In the genomic region with DNA sequence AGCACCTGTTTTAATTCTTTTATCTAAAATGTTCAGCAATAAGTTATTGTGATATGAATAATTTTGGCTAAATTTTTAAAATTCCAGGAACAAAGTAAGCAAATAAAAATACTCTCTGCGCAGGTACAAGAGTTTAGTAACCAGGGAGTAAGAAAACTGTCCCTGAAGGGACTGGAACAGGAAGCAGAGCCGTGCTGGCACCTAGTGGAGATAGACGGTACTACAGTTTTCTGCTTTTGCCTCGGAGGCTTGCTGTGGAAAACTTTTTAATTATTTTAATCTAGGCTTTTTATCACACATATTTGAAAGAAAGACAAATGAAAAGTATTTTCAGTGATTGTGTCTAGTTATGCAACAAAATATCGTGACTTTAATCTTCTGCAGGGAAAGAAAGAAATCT, we compare ENCODE assay signal across 7 mouse cellular contexts.
DNase-seq lines count a peak whose midpoint lies in the region; ATAC-seq and TF ChIP-seq lines count a peak whose summit lies in the region.

No protein-coding gene starts in this region.

- peak; percentile 50 for DNase-seq in neural tube, embryonic 10.5 days (ENCODE audit: extremely low spot score, low spot score)
- peak; percentile 63 for DNase-seq in adipocyte (ENCODE audit: low spot score)
- DNase-seq in cerebellum, postnatal 25 days, result peak; percentile 42 to 72
- DNase-seq in hindbrain, postnatal 0 days (ENCODE audit: low spot score), result peak; percentile 82
- peak; percentile 60 for DNase-seq in left cerebral cortex, postnatal 4 days
- DNase-seq in right cerebral cortex, postnatal 14 days, result peak; percentile 75

- no peaks in the 10 kb centered on the region for H3K36me3 ChIP-seq in neural tube, embryonic 15.5 days
- H3K36me3 ChIP-seq in hindbrain, postnatal 0 days (ENCODE audit: insufficient read depth, low read length), result no peaks in the 10 kb centered on the region

- peaks cover 16% of the 10 kb centered on the region for H3K27me3 ChIP-seq in neural tube, embryonic 15.5 days (replicated peaks)
- peaks cover 4% of the 10 kb centered on the region; the same call in 1 of the 2 replicates for H3K27me3 ChIP-seq in hindbrain, postnatal 0 days (ENCODE audit: insufficient read depth, low read length)

- ATAC-seq in neural tube, embryonic 15.5 days (ENCODE audit: low FRiP score), result no peak
- ATAC-seq in hindbrain, postnatal 0 days, result no peak

- intact Hi-C loops in left cerebral cortex, postnatal 4 days (cut with DNase I), result loop anchor here (5.0 to 10.0 kb wide), 2 partner anchors 179 to 294 kb away; partner anchors contain the start of gene Pax9

- H3K9me3 ChIP-seq in neural tube, embryonic 15.5 days (replicated peaks), result no peaks in the 10 kb centered on the region
- no peaks in the 10 kb centered on the region for H3K9me3 ChIP-seq in hindbrain, postnatal 0 days (ENCODE audit: low read length)

- no peak overlapping the region for H3K9ac ChIP-seq in neural tube, embryonic 15.5 days (replicated peaks)
- no peak overlapping the region for H3K9ac ChIP-seq in hindbrain, postnatal 0 days (replicated peaks; ENCODE audit: low read length)

- no peak overlapping the region for H3K4me3 ChIP-seq in neural tube, embryonic 15.5 days (replicated peaks)
- H3K4me3 ChIP-seq in hindbrain, postnatal 0 days (ENCODE audit: low read length), result no peak overlapping the region

- no peak overlapping the region for H3K4me2 ChIP-seq in neural tube, embryonic 15.5 days
- H3K4me2 ChIP-seq in hindbrain, postnatal 0 days (ENCODE audit: low read depth, low read length), result no peak overlapping the region

- H3K27ac ChIP-seq in neural tube, embryonic 15.5 days (replicated peaks), result no peak overlapping the region
- H3K27ac ChIP-seq in hindbrain, postnatal 0 days, result no peak overlapping the region

- TF ChIP-seq CTCF in hindbrain, postnatal 0 days (IDR thresholded peaks at IDR 0.05; ENCODE audit: low read depth), result peak; percentile 93

- no peaks in the 10 kb centered on the region for H3K4me1 ChIP-seq in neural tube, embryonic 15.5 days
- no peaks in the 10 kb centered on the region for H3K4me1 ChIP-seq in hindbrain, postnatal 0 days (ENCODE audit: insufficient read depth, low read length)

- WGBS in neural tube, embryonic 15.5 days, result 9% methylated on average over 5 of the region's 5 CpGs
- WGBS in hindbrain, postnatal 0 days, result 8% methylated on average over 5 of the region's 5 CpGs
